Mouse (Mus musculus) T-helper 2 cell (primary cell): ENCODE results near the gene Flot1.

Source experiments
- in situ Hi-C: fragments of 300-600 bp; cut with MboI, MseI; formaldehyde crosslinking; loops from one replicate; pipeline ENCODE4 v1.15.1; 2025; ENCODE audit warnings: high pct_unique_total_duplicates

Gene Flot1

GRCm38 (mm10) chr17:35835424-35836140, 12.6 kb downstream of the Flot1 start:
- in situ Hi-C loops = loop anchor here (5.0 to 10.0 kb wide), 2 partner anchors 37 to 279 kb away; no protein-coding TSS in a partner anchor

- in situ Hi-C loops = loop anchor here (5.0 to 10.0 kb wide), 2 partner anchors 36 to 278 kb away; no protein-coding TSS in a partner anchor
Observed at GRCm38 (mm10) chr17:35836178-35836965, 13.3 kb downstream of the Flot1 start.

- in situ Hi-C loops = loop anchor here (5.0 to 10.0 kb wide), 2 partner anchors 35 to 278 kb away; no protein-coding TSS in a partner anchor
Observed at GRCm38 (mm10) chr17:35836991-35837422, 14.0 kb downstream of the Flot1 start.

- in situ Hi-C loops = loop anchor here (5.0 to 10.0 kb wide), 2 partner anchors 35 to 277 kb away; no protein-coding TSS in a partner anchor
Observed at GRCm38 (mm10) chr17:35837487-35837886, 14.5 kb downstream of the Flot1 start.

- in situ Hi-C loops = loop anchor here (5.0 to 10.0 kb wide), 2 partner anchors 34 to 277 kb away; no protein-coding TSS in a partner anchor
Observed at GRCm38 (mm10) chr17:35838122-35838544, 15.1 kb downstream of the Flot1 start, which contains the start of gene Tubb5. TSS of gene Tubb5 (minus strand) at chr17:35838306.

GRCm38 (mm10) chr17:35838570-35838969, 15.5 kb downstream of the Flot1 start:
- in situ Hi-C loops = loop anchor here (5.0 to 10.0 kb wide), 2 partner anchors 34 to 276 kb away; no protein-coding TSS in a partner anchor

GRCm38 (mm10) chr17:35839002-35839401, 16.0 kb downstream of the Flot1 start:
- in situ Hi-C loops = loop anchor here (5.0 to 10.0 kb wide), 2 partner anchors 33 to 276 kb away; no protein-coding TSS in a partner anchor

- in situ Hi-C loops = loop anchor here (10.0 kb wide), 1 partner anchor 54 kb away; the partner anchor contains the start of gene 2310061I04Rik
Observed at GRCm38 (mm10) chr17:35840561-35840960, 17.5 kb downstream of the Flot1 start.

- in situ Hi-C loops = loop anchor here (10.0 kb wide), 1 partner anchor 53 kb away; the partner anchor contains the start of gene 2310061I04Rik
Observed at GRCm38 (mm10) chr17:35841076-35841950, 18.3 kb downstream of the Flot1 start, which contains the start of gene Mdc1. TSS of gene Mdc1 (plus strand) at chr17:35841515.

- in situ Hi-C loops = loop anchor here (10.0 kb wide), 1 partner anchor 53 kb away; the partner anchor contains the start of gene 2310061I04Rik
Observed at GRCm38 (mm10) chr17:35842006-35842405, 19.0 kb downstream of the Flot1 start.

GRCm38 (mm10) chr17:35843514-35843913, 20.5 kb downstream of the Flot1 start:
- in situ Hi-C loops = loop anchor here (10.0 kb wide), 1 partner anchor 51 kb away; the partner anchor contains the start of gene 2310061I04Rik

- in situ Hi-C loops = loop anchor here (10.0 kb wide), 1 partner anchor 47 kb away; the partner anchor contains the start of gene 2310061I04Rik
Observed at GRCm38 (mm10) chr17:35848112-35848511, 25.1 kb downstream of the Flot1 start.

- in situ Hi-C loops = no loop called here
Observed at GRCm38 (mm10) chr17:35850974-35851373, 27.9 kb downstream of the Flot1 start.

GRCm38 (mm10) chr17:35859371-35859770, 36.3 kb downstream of the Flot1 start:
- in situ Hi-C loops = no loop called here

- in situ Hi-C loops = no loop called here
Observed at GRCm38 (mm10) chr17:35859835-35860234, 36.8 kb downstream of the Flot1 start.

- in situ Hi-C loops = no loop called here
Observed at GRCm38 (mm10) chr17:35860831-35861197, 37.8 kb downstream of the Flot1 start.

GRCm38 (mm10) chr17:35861198-35861857, 38.3 kb downstream of the Flot1 start, which contains the start of gene Nrm:
TSS of gene Nrm (plus strand) at chr17:35861318.
- in situ Hi-C loops = no loop called here

- in situ Hi-C loops = no loop called here
Observed at GRCm38 (mm10) chr17:35864832-35865353, 41.9 kb downstream of the Flot1 start.

- in situ Hi-C loops = no loop called here
Observed at GRCm38 (mm10) chr17:35865481-35866280, 42.7 kb downstream of the Flot1 start, which contains the start of gene Ppp1r18. TSS of gene Ppp1r18 (plus strand) at chr17:35865593.
